Mouse (Mus musculus) liver, embryonic 14.5 days (tissue): ENCODE results near the gene Dusp11.

ENCODE experiments used
- CTCF ChIP-seq: IDR thresholded peaks from 2 replicates; pipeline ENCODE4 v1.5.1; 2016; ENCODE audit warnings: antibody characterized with exemption, low read depth, control low read depth
- EP300 ChIP-seq: IDR thresholded peaks from 2 replicates; pipeline ENCODE4 v1.6.1; 2016; ENCODE audit warnings: antibody characterized with exemption, low read depth

GRCm38 (mm10) chr6:85927476-85928464 lies 33.7 kb downstream of the Dusp11 start:
- TF ChIP-seq EP300 (no peak), CTCF (no peak)
